Mouse (Mus musculus): ENCODE data around the gene Stk39.

DNA sequence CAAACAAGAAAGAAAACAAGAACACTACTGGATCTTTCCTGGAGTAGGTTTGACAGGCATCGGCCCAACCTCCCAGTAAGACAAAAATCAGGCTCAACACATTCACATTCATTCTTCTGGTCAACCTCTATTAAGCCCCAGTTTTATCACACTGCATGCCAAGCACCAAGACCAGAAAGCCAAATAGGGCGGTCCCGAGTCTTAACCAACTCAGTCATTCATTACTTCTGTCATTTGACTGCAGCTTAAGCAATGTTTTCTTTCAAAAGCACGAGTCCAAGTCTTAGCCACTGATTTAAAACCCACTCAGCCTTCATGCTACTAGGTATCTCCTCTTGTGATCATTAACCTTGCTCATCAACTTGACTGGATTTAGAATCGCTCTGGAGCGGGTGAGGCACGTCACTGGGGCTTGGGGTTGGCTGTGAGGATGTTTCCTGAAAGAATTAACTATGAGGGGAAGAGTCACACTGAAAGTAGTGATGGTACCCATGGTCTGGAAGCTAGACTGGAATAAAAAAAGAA lies 129.9 kb downstream of the Stk39 start:
- TF ChIP-seq GATA1 (IDR thresholded peaks at IDR 0.05; ENCODE audit: low read length) (no peak), TAL1 (IDR thresholded peaks at IDR 0.05; ENCODE audit: low read length) (no peak)

All from erythroblast, embryonic 14.5 days (primary cell).